Mouse (Mus musculus) midbrain, embryonic 14.5 days (tissue): ENCODE measurements around the gene Col15a1. TPM values are rescaled to one million over a fixed set of nuclear protein-coding genes. Genes with fewer than 3 reads are reported as not detected.
A peak's percentile ranks its signal among the peaks of the same experiment; 100 is the strongest.

ENCODE experiments used
- ATAC-seq: fragments of 200-750 bp; cut with Nextera tagmentation; 2 replicates; pipeline ENCODE4 v1.8.0; 2017; ENCODE audit warnings: moderate number of reproducible peaks, moderate library complexity; ENCODE audit not compliant: low FRiP score, low TSS enrichment
- DNase-seq: peaks from one replicate; pipeline ENCODE4 v3.0.0-alpha.2; 2015
- H3K27ac ChIP-seq: fragments of 300-500 bp; sonication (generic); replicated peaks from 2 replicates; pipeline ENCODE4 v1.5.1; 2014; ENCODE audit warnings: mild to moderate bottlenecking, low read depth, low read length, moderate library complexity
- H3K27me3 ChIP-seq: fragments of 300-500 bp; sonication (generic); 2 replicates; pipeline ENCODE4 v1.6.1; 2014; ENCODE audit warnings: low read length, control low read depth, mixed read lengths; ENCODE audit not compliant: control insufficient read depth, insufficient read depth
- H3K36me3 ChIP-seq: fragments of 300-500 bp; sonication (generic); 2 replicates; pipeline ENCODE4 v1.6.1; 2014; ENCODE audit warnings: low read length, control low read depth; ENCODE audit not compliant: control insufficient read depth, insufficient read depth
- H3K4me1 ChIP-seq: fragments of 300-500 bp; sonication (generic); 2 replicates; pipeline ENCODE4 v1.6.1; 2014; ENCODE audit warnings: mild to moderate bottlenecking, antibody characterized with exemption, low read length, control low read depth; ENCODE audit not compliant: control insufficient read depth, insufficient read depth
- H3K4me2 ChIP-seq: fragments of 300-500 bp; sonication (generic); 2 replicates; pipeline ENCODE4 v1.6.1; 2014; ENCODE audit warnings: mild to moderate bottlenecking, low read length, moderate library complexity
- H3K4me3 ChIP-seq: fragments of 300-500 bp; sonication (generic); replicated peaks from 2 replicates; pipeline ENCODE4 v1.5.1; 2014; ENCODE audit warnings: low read depth, low read length
- H3K9ac ChIP-seq: fragments of 300-500 bp; sonication (generic); replicated peaks from 2 replicates; pipeline ENCODE4 v1.6.1; 2014; ENCODE audit warnings: mild to moderate bottlenecking, low read length, moderate library complexity
- H3K9me3 ChIP-seq: fragments of 300-500 bp; sonication (generic); 2 replicates; pipeline ENCODE4 v1.6.1; 2016; ENCODE audit warnings: low read length, control low read depth, mixed read lengths; ENCODE audit not compliant: control insufficient read depth
- WGBS: fragments of 180-500 bp; shearing (Covaris S2); extraction: QIAGEN DNeasy Blood & Tissue Kit; methylation state at CpG from one replicate; pipeline ENCODE4 v1.1.7; 2014; 5-methylcytosine and 5-hydroxymethylcytosine counted together
- polyA plus RNA-seq: library from polyadenylated mRNA; unstranded; fragments of >200 nt; fragmentation: Nextera tagmentation; extraction: Ambion mirVana; gene quantifications from 2 replicates; pipeline ENCODE4 v1.2.1, GENCODE M21; 2014

Gene Col15a1
- polyA plus RNA-seq, 1 experiment from 2014 or later = 3.0 TPM

DNA sequence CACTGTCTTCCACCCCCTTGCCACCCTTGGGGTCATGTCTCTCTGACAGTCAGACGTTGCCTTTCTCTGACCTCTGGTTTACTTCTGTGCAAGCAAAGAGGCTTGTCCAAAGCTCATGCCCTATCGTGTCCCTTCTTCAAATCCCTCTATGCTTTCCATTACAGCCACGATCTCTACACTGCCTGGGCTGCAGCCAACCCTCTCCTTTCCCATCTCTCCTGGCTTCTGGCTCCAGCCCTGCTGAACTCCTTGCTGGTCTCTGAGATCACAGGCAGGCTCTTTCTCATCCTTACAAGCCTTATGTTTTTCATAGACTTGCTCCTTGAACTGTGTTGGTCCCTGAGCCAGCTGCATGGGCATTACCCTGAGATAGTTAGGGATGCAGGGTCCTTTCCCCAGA lies 14.2 kb downstream of the Col15a1 start:
- Histone ChIP-seq H3K27me3 (no peaks in the 10 kb centered on the region), H3K27ac (no peak overlapping the region), H3K9me3 (no peaks in the 10 kb centered on the region), H3K36me3 (no peaks in the 10 kb centered on the region), H3K9ac (no peak overlapping the region), H3K4me3 (no peak overlapping the region), H3K4me1 (no peaks in the 10 kb centered on the region), H3K4me2 (no peak overlapping the region)
- 83% methylated on average over 3 of the region's 3 CpGs for WGBS
- no peak for ATAC-seq
- DNase-seq = no peak

DNA sequence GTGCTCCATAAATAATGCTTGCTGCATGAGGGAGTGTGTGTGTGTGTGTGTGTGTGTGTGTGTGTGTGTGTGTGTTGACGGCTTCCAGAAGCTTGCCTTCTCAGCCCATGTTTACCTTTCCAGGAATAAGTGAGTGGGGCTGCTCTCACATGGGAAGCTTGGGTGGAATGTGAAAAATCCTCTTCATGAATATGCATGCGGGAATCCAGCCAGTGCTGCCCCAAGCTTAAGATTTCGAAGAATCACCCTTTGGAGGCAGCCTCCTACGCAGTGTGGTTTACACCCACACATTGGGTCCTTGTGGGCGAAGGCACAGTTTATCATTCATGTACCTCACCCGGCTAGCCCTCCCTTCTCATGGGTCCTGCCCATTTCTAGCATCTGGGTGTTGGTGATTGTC lies 18.0 kb downstream of the Col15a1 start:
- Histone ChIP-seq H3K27me3 (no peaks in the 10 kb centered on the region), H3K4me1 (no peaks in the 10 kb centered on the region), H3K27ac (no peak overlapping the region), H3K4me2 (no peak overlapping the region), H3K4me3 (no peak overlapping the region), H3K36me3 (no peaks in the 10 kb centered on the region), H3K9me3 (no peaks in the 10 kb centered on the region), H3K9ac (no peak overlapping the region)
- ATAC-seq (no peak), DNase-seq (peak; percentile 37)
- WGBS = 62% methylated on average over 6 of the region's 6 CpGs

DNA sequence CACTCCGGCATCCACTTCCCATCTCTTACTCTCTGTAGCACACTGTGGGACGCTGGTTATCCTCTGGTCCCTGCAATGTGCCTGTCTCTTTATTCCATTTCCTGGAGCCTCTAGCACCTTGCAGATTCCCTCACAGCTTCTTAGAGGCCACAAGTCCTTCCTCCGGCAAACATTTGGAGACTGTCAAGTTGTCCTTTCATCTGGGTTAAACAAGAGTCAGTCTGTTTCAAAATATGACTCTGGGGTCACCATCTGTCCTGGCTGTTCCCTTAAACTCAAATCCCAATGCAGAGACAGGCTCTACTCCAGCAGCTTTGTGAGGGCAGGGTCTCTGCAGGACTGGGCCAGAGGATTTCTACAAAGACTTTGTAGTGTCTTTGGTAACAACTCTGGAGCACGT lies 19.1 kb downstream of the Col15a1 start:
- Histone ChIP-seq H3K36me3 (no peaks in the 10 kb centered on the region), H3K4me1 (no peaks in the 10 kb centered on the region), H3K9me3 (no peaks in the 10 kb centered on the region), H3K4me2 (no peak overlapping the region), H3K27ac (no peak overlapping the region), H3K27me3 (no peaks in the 10 kb centered on the region), H3K9ac (no peak overlapping the region), H3K4me3 (no peak overlapping the region)
- WGBS = 75% methylated on average over 4 of the region's 4 CpGs
- no peak for DNase-seq
- ATAC-seq = no peak

DNA sequence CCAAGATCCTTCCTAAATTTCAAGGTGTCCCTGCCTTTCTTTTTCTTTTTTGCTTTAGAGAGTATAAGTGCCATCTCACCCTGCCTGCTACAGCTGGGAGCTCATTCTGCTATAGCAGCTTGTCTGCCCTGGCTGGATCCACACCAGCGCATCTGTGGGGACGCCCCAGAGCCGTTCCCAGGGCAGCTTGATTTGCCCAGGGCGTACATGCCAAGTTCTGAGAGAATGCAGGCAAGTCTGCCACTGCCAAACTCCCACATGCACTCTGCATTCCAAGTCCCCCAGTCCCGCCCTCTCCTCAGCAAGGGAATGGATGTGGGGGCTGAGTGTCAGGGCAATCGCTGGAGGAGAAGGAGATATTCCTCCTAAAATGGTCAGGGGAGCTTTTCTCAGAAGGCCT lies 19.8 kb downstream of the Col15a1 start:
- DNase-seq (peak; percentile 56), ATAC-seq (no peak)
- no peaks in the 10 kb centered on the region for H3K9me3 ChIP-seq
- H3K27ac ChIP-seq = no peak overlapping the region
- WGBS = 60% methylated on average over 6 of the region's 6 CpGs
- H3K27me3 ChIP-seq = no peaks in the 10 kb centered on the region
- no peaks in the 10 kb centered on the region for H3K4me1 ChIP-seq
- no peak overlapping the region for H3K9ac ChIP-seq
- H3K4me3 ChIP-seq = no peak overlapping the region
- no peak overlapping the region for H3K4me2 ChIP-seq
- no peaks in the 10 kb centered on the region for H3K36me3 ChIP-seq

DNA sequence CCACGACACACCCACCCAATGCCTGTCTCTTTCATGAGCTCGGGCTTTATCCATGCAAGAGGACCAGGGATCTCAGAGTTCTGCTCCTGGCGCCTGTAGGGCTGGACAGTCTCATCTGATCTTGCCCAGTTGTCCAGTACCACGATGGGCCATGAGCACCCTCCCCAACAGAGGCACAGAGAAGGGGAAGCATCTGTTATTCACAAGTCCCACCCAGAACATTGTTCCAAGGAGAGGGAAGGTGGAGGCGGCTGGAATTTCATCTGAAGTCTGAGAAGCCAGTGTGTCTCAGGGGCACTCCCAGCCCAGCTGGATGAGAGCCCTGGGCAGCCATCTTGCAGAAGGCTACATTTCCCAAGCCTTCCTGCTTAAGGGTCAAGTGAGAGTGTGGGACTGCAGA lies 21.0 kb downstream of the Col15a1 start:
- no peak for ATAC-seq
- Histone ChIP-seq H3K4me1 (no peaks in the 10 kb centered on the region), H3K9ac (no peak overlapping the region), H3K9me3 (no peaks in the 10 kb centered on the region), H3K4me2 (no peak overlapping the region), H3K4me3 (no peak overlapping the region), H3K36me3 (no peaks in the 10 kb centered on the region), H3K27ac (no peak overlapping the region), H3K27me3 (no peaks in the 10 kb centered on the region)
- WGBS = 83% methylated on average over 5 of the region's 5 CpGs
- DNase-seq = no peak

DNA sequence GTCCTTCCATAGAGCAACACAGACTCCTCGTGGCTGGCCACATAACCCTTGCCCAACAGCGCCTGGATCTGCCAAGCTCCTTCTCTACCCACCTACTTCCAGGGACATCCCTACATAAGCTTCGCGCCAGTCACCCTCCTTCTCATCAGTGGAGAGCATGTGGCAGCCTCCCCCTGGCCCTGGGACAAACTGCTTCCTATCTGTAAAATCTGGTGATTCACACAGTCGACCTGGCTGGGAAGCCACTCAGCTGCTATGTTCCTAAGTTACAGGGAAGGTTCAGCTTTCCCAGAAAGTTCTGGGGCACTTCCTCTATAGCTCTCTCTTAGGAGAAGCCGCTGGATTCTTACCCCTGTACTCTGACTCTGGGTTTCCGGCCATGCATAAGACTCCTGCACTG lies 22.5 kb downstream of the Col15a1 start:
- Histone ChIP-seq H3K36me3 (no peaks in the 10 kb centered on the region), H3K9me3 (no peaks in the 10 kb centered on the region), H3K4me2 (no peak overlapping the region), H3K4me1 (peaks cover 6% of the 10 kb centered on the region; the same call in 1 of the 2 replicates), H3K27me3 (no peaks in the 10 kb centered on the region), H3K27ac (no peak overlapping the region), H3K9ac (no peak overlapping the region), H3K4me3 (no peak overlapping the region)
- no peak for ATAC-seq
- 89% methylated on average over 7 of the region's 7 CpGs for WGBS
- no peak for DNase-seq

DNA sequence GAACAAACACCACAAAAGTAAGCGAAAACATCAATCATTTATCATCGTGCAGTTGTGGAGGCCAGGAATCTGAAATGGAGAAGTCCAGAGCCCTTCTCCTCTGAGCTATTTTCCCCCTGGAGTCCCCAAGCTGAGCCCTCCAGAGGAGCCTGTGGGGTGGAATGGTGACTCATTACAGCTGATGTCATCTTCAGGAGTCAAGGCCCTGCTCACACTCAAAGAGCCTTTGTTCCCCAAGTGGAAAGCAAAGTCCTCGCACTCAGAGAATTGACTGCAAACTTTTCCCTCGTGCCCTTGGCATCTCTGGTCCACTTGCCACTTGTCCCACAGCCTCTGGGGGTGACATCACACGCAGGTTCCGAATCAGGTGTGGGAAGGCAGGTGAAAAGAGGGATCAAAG lies 23.4 kb downstream of the Col15a1 start:
- Histone ChIP-seq H3K9me3 (no peaks in the 10 kb centered on the region), H3K4me3 (no peak overlapping the region), H3K4me2 (no peak overlapping the region), H3K27me3 (no peaks in the 10 kb centered on the region), H3K9ac (no peak overlapping the region), H3K4me1 (peaks cover 7% of the 10 kb centered on the region; the same call in 1 of the 2 replicates), H3K36me3 (no peaks in the 10 kb centered on the region), H3K27ac (no peak overlapping the region)
- 89% methylated on average over 6 of the region's 6 CpGs for WGBS
- no peak for DNase-seq
- ATAC-seq = no peak

DNA sequence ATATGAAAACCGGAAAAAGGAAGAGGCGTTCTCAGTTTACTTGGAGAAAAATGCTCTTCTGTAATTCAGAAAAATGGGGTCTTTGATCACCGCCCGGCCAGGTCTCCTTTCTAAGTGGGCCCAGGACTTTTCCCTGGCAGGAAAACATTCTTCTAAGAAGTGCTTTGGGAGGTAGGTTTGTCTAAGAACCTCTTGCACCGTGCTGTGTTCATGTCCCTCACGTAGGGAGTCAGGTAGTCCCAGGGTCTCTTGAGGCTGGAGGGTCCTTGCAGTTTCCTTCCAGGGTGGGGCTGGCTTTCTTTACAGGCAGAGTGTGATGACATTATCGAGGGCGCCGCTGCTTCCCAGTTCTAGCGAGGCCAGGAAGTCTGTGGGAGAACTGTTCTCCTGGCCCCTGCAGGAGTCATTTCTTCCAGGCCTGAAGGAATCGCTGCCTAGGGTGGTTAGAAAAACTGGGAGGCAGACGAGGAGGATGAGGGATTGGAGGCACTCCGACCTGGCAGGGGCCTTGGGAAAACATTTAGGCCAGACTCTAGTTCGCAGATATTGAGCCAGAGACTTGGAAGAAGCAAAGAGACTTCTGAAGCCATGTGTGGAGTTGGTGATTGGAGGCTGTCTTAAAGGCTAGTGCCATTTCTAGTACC lies 25.4 kb downstream of the Col15a1 start:
- Histone ChIP-seq H3K27ac (no peak overlapping the region), H3K27me3 (no peaks in the 10 kb centered on the region), H3K4me2 (no peak overlapping the region), H3K36me3 (no peaks in the 10 kb centered on the region), H3K9me3 (no peaks in the 10 kb centered on the region), H3K4me3 (no peak overlapping the region), H3K9ac (no peak overlapping the region), H3K4me1 (peaks cover 7% of the 10 kb centered on the region; the same call in 1 of the 2 replicates)
- DNase-seq (no peak), ATAC-seq (no peak)
- WGBS = 85% methylated on average over 14 of the region's 14 CpGs

DNA sequence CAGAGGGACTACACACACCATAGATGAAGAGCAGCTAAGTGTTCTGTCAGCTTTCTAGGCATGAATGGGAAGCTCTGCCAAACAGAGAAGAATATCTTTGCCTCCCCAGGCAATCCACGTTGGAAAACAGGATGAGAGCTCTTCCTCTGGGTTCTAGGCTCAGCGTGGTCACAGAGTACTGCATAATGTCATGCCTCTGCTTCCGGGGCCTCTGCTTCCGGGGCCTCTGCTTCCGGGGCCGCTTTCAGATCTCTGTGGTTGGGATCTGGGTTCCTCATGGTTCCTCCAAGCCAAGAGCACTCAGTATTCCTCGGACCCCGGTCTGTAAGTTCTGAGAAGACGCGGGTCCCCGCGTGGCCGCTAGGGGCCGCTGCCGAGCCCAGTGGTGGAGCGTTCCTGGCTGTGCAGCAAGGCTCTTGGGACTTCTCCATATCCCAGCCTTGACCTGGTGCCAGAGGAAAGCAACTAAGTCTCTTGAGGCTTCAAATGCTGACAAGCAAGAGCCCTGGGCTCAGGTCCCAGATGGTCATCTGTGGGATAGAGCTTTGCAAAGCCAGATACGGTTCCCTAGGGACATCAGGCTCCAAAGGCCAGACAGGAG lies 26.8 kb downstream of the Col15a1 start:
- H3K4me2 ChIP-seq = no peak overlapping the region
- H3K9me3 ChIP-seq = no peaks in the 10 kb centered on the region
- no peak overlapping the region for H3K27ac ChIP-seq
- H3K36me3 ChIP-seq = no peaks in the 10 kb centered on the region
- ATAC-seq (no peak), DNase-seq (peak; percentile 75)
- H3K4me3 ChIP-seq = no peak overlapping the region
- H3K27me3 ChIP-seq = no peaks in the 10 kb centered on the region
- peaks cover 7% of the 10 kb centered on the region; the same call in 1 of the 2 replicates for H3K4me1 ChIP-seq
- 29% methylated on average over 17 of the region's 17 CpGs for WGBS
- H3K9ac ChIP-seq = no peak overlapping the region
